Mouse (Mus musculus): ENCODE results near the gene Fcgr3.

Fcgr3 gene

DNA sequence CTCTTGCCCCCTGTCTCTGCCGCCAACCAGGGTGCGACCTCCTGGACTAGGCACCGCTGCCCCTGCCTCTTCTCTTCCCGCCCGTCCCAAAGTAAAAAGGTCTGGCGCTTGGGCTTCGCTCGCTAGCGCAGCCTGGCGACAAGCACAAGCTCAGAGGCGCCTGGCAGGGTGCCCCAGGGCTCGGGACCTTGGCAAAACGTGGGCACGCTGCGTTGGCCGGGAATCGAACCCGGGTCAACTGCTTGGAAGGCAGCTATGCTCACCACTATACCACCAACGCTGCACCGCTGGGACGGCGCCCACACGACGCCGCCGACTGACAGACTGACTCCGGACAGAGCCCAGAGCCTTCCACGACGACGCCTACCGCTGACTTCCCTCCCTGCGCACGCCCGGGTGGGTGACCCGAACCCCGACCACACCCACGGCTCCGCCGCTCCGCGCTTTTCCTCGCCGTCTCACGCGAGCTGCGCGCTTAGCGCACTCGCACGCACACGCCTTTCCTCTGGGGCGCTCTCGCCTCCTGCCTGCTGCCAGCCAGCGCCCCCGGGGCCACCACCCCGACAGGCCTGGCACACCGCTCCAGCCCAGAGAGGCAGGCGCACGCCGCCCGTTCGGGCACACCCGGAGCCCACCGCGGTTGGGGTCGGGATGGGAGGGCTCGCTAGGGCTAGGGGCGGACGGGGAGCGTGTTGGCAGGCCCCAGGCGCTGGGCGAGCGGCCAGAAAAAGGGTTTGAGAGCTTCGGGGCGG lies at the start of gene Fcgr3:
TSS of gene Fcgr3 (minus strand) at position 445 of the 752 bp plus-strand sequence.
- peak; percentile 84 for DNase-seq

DNA sequence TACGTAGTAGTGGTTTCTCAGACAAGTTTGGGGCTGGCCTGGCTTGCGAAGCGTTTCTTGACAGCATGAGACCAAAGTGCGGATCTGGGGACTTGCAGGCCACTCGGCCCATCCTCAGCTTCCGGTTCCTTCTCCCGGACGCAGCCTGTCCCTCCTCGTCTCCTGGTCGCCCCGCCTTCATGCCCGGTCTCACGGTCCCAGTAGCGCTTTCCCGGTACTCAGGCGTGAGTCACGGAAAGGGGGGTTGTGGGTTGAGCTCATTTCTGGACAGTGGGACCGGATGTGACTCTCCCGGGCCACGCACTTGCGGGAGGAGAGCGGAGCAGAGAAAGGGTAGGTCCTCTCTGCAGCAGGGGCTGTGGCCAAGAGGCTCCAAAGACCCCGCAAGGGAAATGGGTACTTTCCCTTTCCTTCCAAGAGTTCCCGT lies 49.2 kb upstream of the Fcgr3 start, which contains the start of gene Cfap126:
TSS of gene Cfap126 (plus strand) at position 46 of the 427 bp plus-strand sequence.
- DNase-seq, result peak; percentile 83

DNA sequence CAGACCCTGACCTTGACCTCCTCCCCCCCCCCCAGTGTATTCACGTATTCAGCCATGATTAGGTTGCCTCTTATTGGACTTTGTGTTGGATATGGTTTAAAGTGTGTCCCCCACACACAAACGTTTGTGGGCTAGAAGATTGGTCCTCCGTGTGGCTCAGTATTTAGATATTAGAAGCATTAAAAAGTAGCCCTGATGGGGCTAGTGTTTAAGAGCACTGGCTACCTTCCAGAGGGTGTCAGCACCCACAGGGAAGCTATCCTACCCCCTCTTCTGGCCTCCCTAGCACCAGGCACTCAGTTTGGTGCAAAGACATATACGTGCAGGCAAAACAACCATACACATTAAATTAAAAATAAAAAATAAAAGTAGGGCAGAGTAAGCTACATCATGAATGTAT lies 48.3 kb upstream of the Fcgr3 start:
- no peak for DNase-seq

DNA sequence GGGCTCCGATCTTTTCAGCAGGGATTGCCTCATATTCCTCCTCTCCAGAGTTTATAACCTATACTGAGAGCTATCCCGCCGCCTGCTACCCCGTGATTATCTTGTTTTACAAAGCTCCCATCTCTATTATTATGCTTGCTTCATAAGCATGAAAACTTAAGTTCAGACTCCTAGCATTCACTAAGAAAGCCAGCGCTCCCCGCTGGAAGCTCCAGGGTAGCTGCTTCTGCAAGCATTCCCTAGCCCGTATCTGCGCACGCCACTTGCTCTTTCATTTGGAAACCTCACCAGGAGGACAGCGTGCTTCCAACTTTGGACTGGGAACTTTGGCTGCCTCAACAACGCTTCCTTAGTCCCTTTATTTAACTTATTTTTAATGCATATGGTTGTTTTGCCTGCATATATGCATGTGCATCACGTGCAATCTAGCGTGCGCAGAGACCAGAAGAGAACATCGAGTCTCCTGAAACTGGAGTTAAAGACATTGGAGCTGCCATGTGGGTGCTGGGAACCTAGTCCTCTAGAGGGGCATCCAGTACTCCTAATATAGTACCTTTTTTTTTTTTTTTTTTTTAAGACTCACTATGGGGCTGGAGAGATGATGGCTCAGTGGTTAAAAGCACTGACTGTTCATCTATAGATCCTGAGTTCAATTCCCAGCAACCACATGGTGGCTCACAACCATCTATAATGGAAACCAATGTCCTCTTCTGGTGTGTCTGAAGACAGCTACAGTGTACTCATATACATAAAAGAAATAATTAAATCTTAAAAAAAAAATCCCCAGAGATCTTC lies 47.2 kb upstream of the Fcgr3 start:
- peak; percentile 63 for DNase-seq

DNA sequence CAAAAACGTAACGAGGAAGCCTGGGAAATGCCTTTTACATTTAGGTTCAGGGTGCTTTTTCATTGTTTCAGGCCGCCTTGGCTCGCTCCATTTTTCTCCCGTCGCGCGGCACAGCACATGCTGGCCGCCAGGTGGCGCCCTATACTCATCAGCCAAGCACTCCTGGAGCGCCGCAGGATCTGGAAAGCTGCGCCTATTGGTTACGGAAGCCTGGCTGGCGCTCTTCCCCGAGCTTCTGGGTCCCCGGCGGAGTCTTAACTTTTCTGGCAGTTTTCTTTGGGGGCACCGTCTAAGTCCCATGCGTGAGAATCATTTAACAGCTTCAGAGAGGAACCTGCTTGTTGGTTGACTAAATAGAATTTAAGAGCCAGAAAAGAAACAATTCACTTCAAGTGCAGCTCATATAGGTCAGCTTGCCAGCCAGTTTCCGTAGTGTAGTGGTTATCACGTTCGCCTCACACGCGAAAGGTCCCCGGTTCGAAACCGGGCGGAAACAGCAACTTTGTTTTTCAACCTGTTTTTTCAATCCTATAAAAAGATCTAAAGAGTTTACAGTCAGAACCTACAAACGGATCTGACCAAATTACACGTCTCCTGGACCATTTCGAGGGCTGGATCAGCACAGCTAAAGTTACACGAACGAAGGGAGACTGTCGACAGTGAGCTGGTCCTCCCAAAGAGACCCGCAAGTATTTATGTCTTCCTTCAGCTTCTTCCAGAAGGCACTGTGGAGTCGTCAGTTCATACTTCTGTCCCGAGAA lies 46.5 kb upstream of the Fcgr3 start:
- DNase-seq, result peak; percentile 94

DNA sequence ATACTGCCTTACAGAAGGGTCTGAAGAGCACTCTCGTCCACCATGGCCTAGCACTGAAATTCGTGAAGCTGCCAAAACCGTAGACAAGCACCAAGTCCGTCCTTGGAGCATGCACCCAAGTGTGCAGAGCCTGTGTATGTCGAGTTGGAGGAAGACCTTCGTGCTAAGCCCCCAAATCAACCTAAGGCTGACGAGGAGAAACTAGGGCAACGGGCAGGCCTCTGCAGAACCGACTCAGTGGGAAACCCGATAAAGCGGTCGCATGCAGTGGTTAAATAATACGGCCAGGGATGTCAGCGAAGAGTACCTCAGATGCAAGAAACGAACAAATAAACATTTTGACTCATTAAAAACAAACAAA lies 45.9 kb upstream of the Fcgr3 start:
- no peak for DNase-seq

DNA sequence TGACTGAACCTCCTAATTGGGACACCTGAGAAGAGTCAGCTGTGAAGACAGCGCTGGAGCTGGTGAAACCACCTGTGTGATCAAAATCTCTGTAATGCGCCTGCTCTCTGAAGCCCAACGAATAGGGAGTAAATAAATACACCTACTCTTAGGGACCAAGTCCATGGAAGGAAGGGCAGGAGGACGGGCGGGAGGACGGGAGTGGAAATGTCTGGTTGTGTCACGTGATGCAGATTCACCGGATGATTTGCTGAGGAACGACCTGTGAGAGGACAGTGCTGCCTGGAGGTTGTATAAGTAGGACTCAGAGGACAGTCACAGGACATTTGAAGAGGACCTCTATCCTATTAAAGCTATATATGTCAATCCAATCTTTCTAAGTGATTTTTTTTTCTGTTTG lies 44.9 kb upstream of the Fcgr3 start:
- peak; percentile 34 for DNase-seq

DNA sequence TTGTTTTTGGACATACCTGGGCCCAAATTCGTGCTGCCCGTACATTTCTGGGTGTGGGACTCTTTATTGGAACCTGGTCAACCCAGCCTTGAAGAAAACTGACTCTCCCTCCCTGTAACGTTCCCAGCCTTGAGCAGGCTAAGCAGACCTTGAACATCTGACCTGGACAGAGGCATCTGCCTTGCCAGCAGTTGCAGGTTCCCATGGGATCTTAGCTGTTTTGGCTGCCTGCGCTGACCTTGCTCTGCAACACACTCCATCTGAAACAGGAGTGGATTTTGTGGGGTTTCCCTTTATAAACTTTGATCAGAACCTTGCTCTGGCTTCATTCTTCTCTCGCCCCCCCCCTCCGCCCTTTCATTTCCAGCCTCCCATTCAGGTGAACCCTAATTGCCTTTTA lies 40.5 kb upstream of the Fcgr3 start:
- no peak for DNase-seq

DNA sequence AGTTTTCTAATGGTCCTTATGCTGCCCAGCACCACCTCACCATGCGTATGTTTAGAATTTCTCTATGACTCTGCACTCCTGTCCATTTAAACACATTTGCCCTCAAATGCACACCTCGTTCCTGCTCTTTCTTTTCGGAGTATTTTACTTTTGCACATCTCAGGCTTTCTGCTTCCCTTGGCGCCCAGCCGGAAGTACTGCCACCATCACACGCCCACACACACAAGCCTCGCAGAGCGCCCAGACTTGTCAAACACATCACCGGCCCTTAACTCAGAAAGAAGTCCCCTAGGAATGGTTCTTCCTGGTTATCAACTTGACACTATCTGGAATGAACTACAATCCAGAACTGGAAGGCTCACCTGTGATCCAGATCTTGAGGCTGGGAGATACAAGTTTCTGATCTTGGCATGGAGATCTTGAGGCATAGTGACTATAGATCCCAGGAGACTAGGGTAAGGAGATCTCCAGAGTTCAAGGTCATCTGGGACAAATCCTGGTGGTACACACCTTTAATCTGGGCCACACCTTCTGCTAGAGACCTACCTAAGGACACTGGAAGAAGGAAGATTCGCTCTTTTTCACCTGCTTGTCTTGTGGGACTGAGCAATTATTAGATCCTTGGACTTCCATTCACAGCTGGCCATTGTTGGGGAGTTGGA lies 38.6 kb upstream of the Fcgr3 start:
- DNase-seq, result no peak

DNA sequence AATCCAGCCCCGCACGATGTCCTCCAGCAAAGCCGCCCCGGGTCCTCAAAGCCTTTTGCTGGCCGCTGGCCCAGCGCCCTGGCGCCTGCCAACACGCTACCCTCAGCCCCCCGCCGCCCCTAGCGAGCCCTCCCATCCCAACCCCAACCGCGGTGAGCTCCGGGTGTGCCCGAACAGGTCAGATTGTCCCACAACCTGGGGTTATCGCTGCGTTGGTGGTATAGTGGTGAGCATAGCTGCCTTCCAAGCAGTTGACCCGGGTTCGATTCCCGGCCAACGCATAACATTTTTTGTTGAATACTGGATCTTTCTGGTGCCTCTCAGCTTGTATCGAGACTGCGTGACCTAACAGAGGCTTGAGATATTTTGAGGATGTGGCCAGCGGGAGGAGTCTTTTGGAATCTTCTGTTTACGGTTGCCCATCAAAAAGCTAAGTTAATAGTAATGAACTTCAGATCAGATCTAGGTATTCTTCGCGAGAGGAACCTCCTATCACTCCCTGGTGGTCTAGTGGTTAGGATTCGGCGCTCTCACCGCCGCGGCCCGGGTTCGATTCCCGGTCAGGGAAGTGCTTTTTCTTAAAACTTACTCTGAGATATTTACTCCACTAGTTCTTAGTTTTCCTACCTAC lies 37.9 kb upstream of the Fcgr3 start:
- peak; percentile 90 for DNase-seq

DNA sequence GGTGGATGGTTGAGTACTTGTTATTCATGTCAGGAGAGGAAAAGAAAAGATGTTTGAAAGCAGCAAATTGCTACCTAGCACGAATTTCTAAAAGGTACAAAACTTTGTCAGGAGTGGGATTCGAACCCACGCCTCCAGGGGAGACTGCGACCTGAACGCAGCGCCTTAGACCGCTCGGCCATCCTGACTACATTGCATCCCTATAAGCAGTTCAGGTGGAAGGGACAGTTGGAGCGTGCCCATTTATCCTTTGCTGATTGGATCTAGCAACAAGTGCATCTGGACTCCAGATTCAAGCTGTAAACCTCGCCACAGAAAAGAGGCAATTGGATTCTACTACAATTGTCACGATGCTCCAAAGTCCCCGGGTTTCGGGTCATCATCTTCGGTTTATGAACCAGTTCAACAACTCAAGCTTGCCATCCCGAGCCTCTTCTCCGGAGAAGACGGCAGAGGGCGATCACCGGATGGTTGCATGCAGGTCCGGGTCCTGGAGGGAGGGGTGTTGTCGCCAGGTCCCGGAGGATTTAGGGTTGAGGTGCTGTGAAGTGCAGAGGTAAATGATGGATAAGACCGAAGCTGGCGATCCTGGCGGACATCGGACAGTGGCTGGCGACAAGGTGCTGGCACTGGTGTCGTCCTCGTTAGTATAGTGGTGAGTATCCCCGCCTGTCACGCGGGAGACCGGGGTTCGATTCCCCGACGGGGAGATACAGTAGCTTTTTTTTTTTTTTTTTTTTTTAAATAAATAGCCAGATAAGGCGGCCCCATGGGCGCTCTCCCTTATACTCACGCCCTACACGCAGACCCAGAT lies 37.2 kb upstream of the Fcgr3 start:
- peak; percentile 91 for DNase-seq

DNA sequence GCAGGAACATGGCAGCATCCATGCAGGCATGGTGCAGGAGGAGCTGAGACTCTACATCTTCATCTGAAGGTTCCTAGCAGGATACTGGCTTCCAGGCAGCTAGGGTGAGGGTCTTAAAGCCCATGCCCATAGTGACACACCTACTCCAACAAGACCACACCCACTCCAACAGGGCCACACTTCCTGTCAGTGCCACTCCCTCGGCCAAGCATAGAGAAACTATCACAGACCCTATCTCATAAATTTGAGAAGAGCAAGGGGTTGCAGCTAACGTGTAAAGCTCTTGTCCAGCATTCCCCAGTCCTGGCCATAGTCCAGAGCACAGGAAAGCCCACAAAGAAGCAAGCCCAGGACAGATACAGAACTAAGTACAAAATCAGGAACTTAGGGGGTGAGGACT lies 36.3 kb upstream of the Fcgr3 start:
- DNase-seq, result no peak

DNA sequence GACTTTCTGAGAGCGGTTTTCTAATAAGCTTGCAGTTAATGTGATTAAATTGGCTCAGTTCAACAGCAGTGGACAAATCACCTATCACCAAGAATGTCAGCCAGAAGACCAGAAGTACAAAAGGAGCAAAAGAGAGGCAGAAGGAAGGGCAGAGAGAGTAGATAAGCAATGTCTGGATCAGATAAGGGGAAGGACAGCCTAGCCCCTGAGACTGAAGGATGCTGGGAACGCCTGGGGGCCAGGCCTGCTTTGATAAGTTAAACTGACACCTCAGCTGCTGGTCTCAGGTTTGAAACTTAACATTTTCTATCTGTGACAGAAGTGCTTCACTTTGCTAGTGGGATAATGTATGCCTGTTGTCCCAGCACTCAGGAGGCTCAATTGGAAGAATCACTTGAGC lies 32.9 kb upstream of the Fcgr3 start:
- DNase-seq, result peak; percentile 70

DNA sequence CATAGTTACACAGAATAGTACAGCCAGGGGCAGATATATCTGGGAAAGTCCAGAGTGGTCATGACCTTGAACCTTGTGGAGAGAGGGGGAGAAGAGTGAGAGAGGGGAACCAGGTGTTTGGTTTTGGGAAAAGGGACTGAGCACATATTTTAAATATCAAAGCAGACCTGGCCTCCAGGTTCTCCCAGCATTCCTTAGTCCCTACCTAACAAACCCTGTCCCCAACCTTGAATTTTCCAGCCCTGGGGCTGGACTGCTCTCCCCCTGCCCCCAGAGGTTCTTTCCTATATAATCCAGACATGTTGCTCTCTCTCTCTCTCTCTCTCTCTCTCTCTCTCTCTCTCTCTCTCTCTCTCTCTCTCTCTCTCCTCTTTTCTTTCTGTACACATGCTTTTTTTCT lies 32.4 kb upstream of the Fcgr3 start:
- no peak for DNase-seq

DNA sequence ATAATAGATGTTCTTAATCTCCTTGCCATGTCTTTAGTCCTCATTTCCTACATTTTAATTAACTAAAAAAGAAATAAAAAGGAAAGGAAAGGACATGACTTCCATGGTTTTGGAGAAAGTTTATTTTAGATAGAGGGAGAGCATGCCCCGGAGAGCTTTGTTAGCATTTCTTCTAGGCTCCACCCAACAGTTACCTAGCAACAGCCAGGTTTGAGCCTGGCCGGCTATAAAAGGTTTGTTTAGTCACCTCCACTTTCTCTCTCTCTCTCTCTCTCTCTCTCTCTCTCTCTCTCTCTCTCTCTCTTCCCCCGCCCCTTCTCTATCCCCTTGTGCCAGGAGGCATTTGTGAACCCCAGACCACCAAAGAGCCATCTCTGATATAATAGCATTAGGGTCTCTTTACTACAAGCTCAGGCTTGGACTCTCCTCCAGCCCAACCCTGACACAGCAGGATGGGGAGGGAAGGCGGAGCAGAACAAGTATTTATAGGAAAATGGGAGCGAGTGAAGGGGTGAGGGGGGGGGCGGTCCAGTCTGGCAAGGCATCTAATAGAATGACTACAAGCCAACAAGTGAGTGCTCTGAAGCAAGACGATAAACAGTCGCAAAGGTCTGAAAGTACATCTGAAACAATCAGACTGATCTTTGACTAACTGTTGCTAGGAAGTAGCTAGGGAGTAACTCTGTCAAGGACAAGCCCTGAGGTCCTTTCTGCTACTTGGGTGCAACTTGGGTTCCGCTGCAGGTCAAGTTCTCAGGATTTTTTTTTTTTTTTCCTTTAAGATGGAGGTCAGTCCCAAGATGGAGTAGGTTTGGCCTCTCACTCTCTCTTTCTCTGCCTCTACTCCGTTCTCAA lies 31.6 kb upstream of the Fcgr3 start:
- peak; percentile 27 for DNase-seq

DNA sequence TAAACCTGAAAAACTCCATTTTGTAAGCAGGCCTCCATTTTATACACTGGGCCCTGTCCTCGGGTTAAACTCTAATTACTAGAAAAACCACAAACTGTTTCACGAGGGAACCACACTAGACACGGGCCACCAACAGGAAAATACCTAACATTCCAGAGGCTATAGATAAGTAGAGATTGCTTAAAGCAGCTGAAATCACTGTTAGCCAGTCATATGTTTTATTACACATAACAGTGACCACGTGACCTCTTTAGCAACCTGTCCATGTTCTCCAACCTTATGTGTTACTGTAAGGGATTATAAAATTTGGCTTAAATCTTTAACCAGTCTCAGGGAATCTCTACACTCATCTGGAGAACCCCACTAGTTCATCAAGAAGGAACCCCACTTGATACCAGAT lies 29.7 kb upstream of the Fcgr3 start:
- no peak for DNase-seq

DNA sequence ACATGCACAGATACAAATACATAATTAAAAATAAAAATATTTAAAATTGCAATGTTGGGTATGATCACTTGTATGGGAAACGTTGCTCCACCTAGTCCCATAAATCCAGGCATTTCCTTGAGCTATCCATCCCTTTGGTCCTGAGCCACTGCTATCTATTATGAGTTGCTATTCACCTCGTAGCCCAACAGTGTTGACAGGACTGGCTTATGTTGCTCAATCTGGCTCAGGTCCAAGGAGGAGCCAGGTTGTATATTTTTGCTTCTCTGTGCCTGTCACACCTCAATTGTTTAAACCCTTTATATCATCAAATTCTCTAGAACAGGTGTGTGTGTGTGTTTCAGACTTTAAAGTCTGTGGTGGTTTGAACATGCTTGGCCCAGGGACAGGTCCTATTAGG lies 26.0 kb upstream of the Fcgr3 start:
- DNase-seq, result no peak

DNA sequence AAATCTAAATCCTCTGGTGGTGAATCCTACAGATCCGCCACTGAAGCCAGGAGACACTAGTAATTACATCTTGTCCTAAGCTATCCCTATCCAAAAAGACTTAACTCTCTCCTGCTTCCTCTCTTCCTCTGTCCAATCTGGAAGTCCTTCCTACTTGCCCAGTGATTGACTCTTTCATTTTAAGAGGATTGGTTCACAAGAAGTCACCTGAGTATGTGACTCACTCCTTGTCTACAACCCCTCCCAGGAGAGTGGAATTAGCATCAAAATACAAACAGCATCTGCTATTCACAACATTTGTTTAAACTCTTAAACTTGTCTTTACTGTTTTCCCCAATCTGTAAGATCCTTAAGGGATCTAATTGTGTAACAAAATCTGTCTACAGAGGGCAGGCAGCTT lies 25.2 kb upstream of the Fcgr3 start:
- DNase-seq, result no peak

DNA sequence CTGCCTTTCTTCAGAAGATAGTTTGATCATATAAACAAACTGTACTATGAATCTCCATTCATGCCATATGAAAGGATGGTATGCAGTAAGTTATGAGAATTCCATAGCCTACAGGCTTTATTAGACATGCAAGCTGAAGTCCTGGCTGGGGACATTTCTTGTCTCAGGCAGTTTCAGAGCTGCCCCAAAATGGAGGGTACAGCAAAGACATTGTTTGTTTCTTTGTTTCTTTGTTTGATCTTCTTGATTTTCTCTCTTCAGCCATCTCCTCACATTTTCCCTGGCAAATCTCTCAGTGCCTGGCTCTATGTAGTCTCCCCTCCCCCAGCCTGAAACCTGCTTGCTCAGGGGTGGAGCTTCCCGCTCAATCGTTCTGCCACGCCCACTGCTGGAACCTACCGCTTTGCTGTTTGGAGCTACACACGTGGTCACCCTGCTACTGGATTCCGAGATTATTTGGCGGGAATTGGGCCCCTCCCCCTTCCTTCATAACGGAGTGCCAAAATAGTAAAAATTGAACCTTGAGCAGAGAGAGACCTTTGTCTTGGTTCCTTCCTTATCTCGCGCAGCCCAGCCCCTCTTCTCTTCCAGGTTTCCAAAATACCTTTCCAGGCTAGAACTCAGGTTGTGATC lies 23.6 kb upstream of the Fcgr3 start:
- peak; percentile 64 for DNase-seq

DNA sequence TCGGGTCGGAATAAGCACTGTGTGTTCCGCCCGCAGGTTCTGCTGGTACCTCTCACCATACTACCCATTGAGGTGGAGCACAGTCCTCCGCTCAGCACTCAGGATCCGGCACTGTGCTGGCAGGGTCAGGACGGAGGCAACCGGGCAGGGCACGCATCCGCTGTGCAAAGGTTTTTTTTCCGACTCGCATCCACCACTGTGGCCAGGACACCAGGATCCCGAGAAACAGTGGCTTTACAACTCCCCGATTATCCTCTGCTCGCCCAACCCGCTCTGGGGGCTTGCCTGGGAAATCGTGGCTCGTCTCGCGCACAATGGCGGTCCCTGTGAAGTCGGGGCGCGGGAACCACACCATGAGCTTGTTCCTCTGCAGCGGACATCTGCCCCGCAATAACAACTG lies 21.0 kb upstream of the Fcgr3 start:
- DNase-seq, result no peak
